Mouse (Mus musculus) embryonic facial prominence, embryonic 10.5 days (tissue): ENCODE data around the gene Recql. TPM values are rescaled to one million over a fixed set of nuclear protein-coding genes. Genes with fewer than 3 reads are reported as not detected.
A peak's percentile ranks its signal among the peaks of the same experiment; 100 is the strongest.

Experiments
- DNase-seq: peaks from one replicate; pipeline ENCODE4 v3.0.0-alpha.2; 2017; ENCODE audit warnings: low spot score
- H3K27ac ChIP-seq: fragments of 300-500 bp; sonication (generic); replicated peaks from 2 replicates; pipeline ENCODE4 v1.5.1; 2016; ENCODE audit warnings: mild to moderate bottlenecking
- H3K27me3 ChIP-seq: fragments of 300-500 bp; sonication (generic); replicated peaks from 2 replicates; pipeline ENCODE4 v1.6.1; 2016; ENCODE audit warnings: low read depth, mild to moderate bottlenecking; ENCODE audit not compliant: poor library complexity, severe bottlenecking
- H3K36me3 ChIP-seq: fragments of 300-500 bp; sonication (generic); replicated peaks from 2 replicates; pipeline ENCODE4 v1.6.1; 2016; ENCODE audit warnings: mild to moderate bottlenecking, moderate library complexity
- H3K4me1 ChIP-seq: fragments of 300-500 bp; sonication (generic); 2 replicates; pipeline ENCODE4 v1.6.1; 2016
- H3K4me3 ChIP-seq: fragments of 300-500 bp; sonication (generic); 2 replicates; pipeline ENCODE4 v1.5.1; 2016; ENCODE audit warnings: mild to moderate bottlenecking, moderate library complexity
- H3K9me3 ChIP-seq: fragments of 300-500 bp; sonication (generic); 2 replicates; pipeline ENCODE4 v1.6.1; 2016; ENCODE audit warnings: mild to moderate bottlenecking
- WGBS: fragments of 180-500 bp; shearing (Covaris S2); methylation state at CpG from one replicate; pipeline ENCODE4 v1.1.7; 2016; 5-methylcytosine and 5-hydroxymethylcytosine counted together
- polyA plus RNA-seq: library from polyadenylated mRNA; unstranded; fragments of >200 nt; fragmentation: Nextera tagmentation; extraction: Ambion mirVana; gene quantifications from 2 replicates; pipeline ENCODE4 v1.2.1, GENCODE M21; 2016

Recql gene
- polyA plus RNA-seq, 1 experiment from 2014 or later = 34.3 TPM

DNA sequence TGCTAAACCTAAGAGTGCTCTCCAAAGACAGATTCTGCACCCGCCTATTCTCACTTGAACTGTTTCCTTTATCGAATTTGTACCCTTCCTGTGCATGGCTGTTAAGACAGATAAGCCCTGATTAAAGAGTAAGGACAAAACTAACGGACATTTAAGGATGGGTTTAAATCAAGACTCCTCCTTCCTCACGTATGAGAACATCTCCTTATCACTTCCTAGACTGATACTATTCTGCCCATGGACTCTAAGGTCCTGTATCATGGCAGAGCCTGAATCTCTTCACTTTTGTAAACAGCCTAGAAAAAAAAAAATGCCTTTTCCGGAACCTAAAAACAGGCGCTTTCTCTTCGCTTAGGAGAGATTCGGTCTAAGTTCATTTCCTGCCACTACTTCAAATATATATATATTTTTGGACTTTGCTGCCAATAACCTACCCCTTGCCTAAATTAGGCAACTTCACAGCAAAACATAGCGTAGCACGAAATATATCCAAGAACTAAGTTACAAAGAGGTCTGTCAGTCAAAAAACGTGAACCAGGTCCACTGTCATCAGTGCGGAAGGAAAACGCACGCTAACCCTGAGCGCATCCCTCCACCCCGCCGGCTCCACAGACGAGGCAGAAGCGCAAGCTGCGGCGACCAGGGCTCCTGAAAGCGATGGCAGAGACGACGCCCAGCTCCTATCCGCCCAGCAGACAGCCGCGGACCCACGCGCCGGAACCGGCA is 439 bp downstream of the Recql start:
- no peaks in the 10 kb centered on the region for H3K27me3 ChIP-seq
- H3K9me3 ChIP-seq = no peaks in the 10 kb centered on the region
- WGBS = 6% methylated on average over 31 of the region's 31 CpGs
- no peak for DNase-seq
- peak overlapping the region; percentile 90 for H3K27ac ChIP-seq
- peaks cover 4% of the 10 kb centered on the region; the same call in 1 of the 2 replicates for H3K36me3 ChIP-seq
- H3K4me1 ChIP-seq = peaks cover 18% of the 10 kb centered on the region
- peak overlapping the region; percentile 99 for H3K4me3 ChIP-seq

DNA sequence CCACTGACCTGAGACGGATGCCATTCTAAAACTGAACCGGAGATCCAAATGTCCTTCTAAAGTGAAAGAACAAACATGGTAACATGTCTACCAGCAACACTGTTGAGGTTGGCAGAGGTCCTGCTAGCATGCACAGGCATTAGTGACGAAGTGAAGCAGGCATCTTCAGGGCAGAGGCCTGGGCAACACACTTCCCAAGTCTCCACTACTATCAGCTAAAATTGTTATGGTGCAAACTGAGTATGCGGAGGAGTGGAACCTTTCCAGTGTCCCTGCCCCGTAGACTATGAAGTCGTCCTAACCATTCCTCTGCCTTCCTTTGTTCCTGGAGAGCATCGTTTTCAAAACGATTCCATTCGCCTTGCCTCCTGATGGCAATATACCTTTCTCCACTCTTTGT is 2.4 kb downstream of the Recql start:
- no peak for DNase-seq
- H3K4me1 ChIP-seq = peaks cover 18% of the 10 kb centered on the region
- 93% methylated on average over 9 of the region's 9 CpGs for WGBS
- no peak overlapping the region for H3K4me3 ChIP-seq
- H3K9me3 ChIP-seq = no peaks in the 10 kb centered on the region
- H3K27ac ChIP-seq = no peak overlapping the region
- no peaks in the 10 kb centered on the region for H3K27me3 ChIP-seq
- no peaks in the 10 kb centered on the region for H3K36me3 ChIP-seq

DNA sequence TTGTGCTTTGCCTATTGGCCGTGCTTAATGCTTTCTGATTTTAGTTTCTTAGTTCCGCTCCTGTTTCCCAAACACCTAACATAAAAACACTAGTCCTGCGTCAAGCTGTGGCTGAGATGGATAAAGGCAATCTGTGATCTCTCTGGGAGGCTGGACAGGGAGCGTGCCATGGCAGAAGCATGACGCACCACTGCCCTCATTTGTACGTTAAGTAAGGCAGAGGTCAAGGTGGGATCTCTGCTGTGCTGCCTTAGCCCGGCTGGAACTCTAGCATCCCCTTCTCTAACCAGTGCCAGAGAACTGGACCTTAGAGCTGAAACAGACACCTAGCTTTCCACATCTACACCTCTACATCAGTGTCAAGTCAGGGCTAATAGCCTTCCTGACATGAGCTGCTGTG is 5.3 kb downstream of the Recql start:
- Histone ChIP-seq H3K27ac (no peak overlapping the region), H3K4me3 (no peak overlapping the region), H3K9me3 (no peaks in the 10 kb centered on the region), H3K4me1 (peaks cover 5% of the 10 kb centered on the region), H3K27me3 (no peaks in the 10 kb centered on the region), H3K36me3 (peaks cover 7% of the 10 kb centered on the region)
- 90% methylated on average over 7 of the region's 7 CpGs for WGBS
- DNase-seq = no peak

DNA sequence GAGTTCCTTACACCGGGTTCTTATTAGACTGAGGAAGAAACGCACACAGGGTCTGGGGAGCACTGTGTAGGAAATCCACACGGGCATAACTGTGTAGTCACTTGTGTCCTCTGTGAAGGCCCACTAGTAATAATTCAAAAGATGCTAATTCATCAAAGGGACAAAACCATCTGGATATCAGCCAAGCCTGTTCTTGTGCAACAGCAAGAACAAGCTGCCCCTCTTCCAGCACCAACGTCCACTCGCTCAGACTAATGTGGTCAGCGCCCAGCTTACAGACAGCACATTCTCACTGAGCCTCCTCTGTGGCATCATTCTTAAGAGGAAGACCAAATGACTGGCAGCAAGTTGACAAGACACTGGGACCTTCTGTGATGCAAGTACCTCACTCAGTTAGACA is 6.9 kb downstream of the Recql start:
- DNase-seq = no peak
- H3K9me3 ChIP-seq = no peaks in the 10 kb centered on the region
- no peak overlapping the region for H3K4me3 ChIP-seq
- no peak overlapping the region for H3K27ac ChIP-seq
- no peaks in the 10 kb centered on the region for H3K4me1 ChIP-seq
- WGBS = 94% methylated on average over 6 of the region's 6 CpGs
- H3K27me3 ChIP-seq = no peaks in the 10 kb centered on the region
- H3K36me3 ChIP-seq = peaks cover 24% of the 10 kb centered on the region

DNA sequence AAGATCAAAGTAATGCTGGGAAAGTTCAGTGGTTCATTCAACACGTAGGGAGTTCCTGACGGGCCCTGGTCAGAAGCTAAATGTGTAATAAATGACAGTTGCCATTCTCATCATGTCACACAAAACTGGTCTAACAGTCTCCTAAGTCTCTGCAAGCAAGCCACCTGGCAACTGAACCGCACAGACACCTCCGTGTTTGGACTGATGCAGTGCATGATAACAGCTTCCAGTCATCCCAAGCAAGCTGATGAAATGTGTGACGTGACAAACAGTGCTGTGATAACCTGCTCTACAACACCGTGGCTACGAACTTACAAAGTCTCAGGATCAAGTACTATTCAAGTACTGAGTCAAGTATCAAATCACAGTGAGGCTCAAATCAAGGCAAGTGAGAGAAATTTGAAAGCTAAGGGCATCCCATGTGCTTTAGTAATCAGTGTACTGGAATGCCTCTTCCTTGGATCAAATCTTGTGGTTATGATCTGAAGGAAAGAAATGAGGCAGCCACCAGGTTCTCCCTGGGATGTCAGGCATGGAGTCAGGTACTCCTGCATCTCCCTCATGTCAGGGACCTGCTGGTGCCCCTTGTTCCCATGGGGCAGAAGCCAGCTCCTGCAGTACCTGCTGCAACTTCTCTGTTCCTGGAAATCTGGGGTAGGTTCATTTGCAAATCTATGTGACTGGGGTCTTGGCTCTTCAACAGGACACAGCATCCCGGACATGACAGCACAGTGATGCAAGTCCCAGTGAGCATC is 8.1 kb downstream of the Recql start:
- no peak for DNase-seq
- WGBS = 91% methylated on average over 8 of the region's 8 CpGs

DNA sequence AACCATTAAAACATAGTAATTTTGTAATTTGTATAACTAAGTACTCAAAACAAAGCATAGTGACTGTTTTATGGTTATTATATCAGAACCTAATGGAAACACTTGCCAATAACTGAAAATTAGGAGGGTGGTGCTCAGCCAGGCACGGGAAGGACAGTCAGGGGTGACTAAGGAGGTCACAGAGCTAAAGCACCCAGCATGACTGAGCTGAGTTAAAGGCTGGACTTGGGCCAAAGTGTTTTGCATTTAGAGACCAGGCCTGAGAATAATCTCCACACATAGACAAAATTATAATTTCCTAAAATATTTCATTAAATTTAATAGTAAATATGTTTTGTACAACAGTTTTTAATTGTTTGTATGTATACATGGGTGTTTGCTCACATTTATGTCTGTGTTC is 9.8 kb downstream of the Recql start:
- Histone ChIP-seq H3K9me3 (no peaks in the 10 kb centered on the region), H3K27me3 (no peaks in the 10 kb centered on the region), H3K4me1 (no peaks in the 10 kb centered on the region), H3K36me3 (peaks cover 47% of the 10 kb centered on the region), H3K4me3 (no peak overlapping the region), H3K27ac (no peak overlapping the region)
- no peak for DNase-seq
- 81% methylated on average over 1 of the region's 1 CpGs for WGBS

More for the DNA sequence above, 8.1 kb downstream of the Recql start:
- Histone ChIP-seq H3K4me1 (no peaks in the 10 kb centered on the region), H3K27ac (no peak overlapping the region), H3K4me3 (no peak overlapping the region), H3K36me3 (peaks cover 35% of the 10 kb centered on the region), H3K9me3 (no peaks in the 10 kb centered on the region), H3K27me3 (no peaks in the 10 kb centered on the region)

DNA sequence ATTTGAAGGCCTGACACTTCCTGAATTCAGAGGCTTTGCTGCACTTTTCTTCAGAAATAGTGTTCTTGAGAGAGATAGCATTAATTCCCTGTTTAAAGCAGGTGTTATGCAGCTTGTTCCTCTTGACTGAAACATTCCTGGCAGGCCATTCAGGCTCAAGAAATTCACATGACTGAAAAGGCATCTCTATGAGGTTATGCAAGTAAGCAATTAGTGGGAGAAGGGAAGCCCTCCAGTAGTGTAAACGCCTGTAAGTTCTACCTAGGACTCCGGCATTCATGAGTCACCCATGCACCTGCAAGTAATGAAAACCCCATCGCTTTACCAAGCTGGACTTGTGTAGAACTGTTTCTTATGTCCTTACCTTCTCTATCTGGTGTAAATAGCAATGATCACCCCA is 17.3 kb downstream of the Recql start:
- H3K4me3 ChIP-seq = no peak overlapping the region
- H3K27ac ChIP-seq = no peak overlapping the region
- no peak for DNase-seq
- 92% methylated on average over 3 of the region's 3 CpGs for WGBS
- peaks cover 87% of the 10 kb centered on the region for H3K36me3 ChIP-seq
- no peaks in the 10 kb centered on the region for H3K4me1 ChIP-seq
- no peaks in the 10 kb centered on the region for H3K9me3 ChIP-seq
- H3K27me3 ChIP-seq = no peaks in the 10 kb centered on the region

DNA sequence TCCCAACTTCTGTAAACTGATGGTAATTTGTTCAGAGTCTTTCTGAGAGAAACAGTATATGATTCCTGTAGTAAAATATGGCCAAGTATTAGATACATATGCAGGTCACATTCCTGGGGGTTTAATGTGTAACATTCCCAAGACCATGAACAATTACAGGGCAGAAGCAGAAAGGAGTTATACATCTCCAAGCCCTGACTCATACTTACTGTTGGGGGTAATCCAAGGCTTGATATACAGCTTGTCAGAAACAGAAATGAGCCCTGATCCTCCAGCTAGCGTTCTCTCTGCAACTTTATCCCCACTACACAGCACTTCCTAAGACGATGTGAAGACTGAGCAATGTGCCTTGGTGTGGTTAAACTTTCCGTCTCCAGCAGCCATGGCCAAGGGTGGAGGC is 19.3 kb downstream of the Recql start:
- Histone ChIP-seq H3K4me1 (no peaks in the 10 kb centered on the region), H3K4me3 (no peak overlapping the region), H3K36me3 (peaks cover 89% of the 10 kb centered on the region), H3K27me3 (no peaks in the 10 kb centered on the region), H3K27ac (no peak overlapping the region), H3K9me3 (no peaks in the 10 kb centered on the region)
- DNase-seq = no peak
- 94% methylated on average over 3 of the region's 3 CpGs for WGBS

DNA sequence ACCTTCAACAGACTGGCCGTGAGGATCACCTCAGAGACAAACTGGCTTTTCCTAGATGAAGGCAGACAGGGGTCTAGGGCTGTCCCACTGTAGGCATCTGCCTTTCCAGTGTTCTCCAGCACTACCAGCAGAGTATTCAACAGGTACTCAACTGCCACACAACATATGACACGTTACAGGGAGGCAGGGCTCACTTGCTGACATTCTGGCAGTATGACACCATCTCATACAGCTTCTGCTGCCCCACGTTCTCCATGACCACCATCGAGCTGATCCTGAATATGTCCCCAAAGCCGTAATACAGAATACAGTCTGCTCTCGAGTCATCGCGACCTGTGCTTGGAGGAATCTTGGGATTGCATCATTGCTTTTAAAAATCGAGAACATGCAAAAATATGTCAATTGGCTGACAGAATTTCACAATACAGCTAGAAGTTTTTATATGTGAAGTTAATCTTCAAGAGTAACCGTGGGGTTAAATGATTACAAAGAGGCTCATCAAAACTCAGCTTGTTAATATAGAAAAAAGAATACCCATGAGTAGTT is 20.3 kb downstream of the Recql start:
- H3K9me3 ChIP-seq = no peaks in the 10 kb centered on the region
- 92% methylated on average over 10 of the region's 10 CpGs for WGBS
- H3K4me3 ChIP-seq = no peak overlapping the region
- no peaks in the 10 kb centered on the region for H3K4me1 ChIP-seq
- peaks cover 89% of the 10 kb centered on the region for H3K36me3 ChIP-seq
- no peak for DNase-seq
- H3K27me3 ChIP-seq = no peaks in the 10 kb centered on the region
- no peak overlapping the region for H3K27ac ChIP-seq

DNA sequence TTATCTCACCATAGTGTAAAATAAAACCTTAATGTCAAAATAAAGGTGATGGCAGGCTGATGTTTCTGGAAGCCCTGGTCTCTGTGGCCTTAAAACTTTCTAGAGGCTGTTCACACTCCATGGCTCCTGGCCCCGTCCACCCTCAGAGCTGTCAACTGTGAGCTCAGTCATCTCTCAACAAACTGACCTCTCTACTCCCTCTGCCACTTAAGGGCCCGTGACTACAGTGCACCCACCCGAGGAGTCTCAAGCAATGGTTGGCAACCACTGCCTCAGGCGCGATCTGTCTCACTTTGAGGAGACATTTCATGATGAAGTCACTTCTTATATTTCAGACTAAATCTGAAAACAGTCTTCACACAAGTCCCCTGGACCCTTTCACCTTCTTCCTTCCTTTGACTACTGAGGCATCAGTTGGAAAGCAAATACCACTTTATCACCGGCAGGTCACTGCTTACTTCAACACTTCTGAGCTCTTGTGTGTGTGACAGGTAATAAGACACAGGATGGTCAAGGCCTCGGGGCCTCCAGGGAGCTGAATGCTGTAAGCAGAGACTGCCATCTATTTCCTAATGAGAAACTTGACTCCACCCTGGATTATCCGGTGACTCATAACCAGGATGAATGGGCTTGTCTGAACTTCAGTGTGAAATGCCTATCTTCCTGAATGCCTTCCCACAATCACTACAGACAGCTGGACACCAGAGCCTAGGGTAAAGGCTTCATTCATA is 21.0 kb downstream of the Recql start:
- H3K9me3 ChIP-seq = no peaks in the 10 kb centered on the region
- peaks cover 93% of the 10 kb centered on the region for H3K36me3 ChIP-seq
- H3K27me3 ChIP-seq = no peaks in the 10 kb centered on the region
- 87% methylated on average over 8 of the region's 8 CpGs for WGBS
- H3K4me3 ChIP-seq = no peak overlapping the region
- H3K4me1 ChIP-seq = no peaks in the 10 kb centered on the region
- DNase-seq = no peak
- no peak overlapping the region for H3K27ac ChIP-seq

DNA sequence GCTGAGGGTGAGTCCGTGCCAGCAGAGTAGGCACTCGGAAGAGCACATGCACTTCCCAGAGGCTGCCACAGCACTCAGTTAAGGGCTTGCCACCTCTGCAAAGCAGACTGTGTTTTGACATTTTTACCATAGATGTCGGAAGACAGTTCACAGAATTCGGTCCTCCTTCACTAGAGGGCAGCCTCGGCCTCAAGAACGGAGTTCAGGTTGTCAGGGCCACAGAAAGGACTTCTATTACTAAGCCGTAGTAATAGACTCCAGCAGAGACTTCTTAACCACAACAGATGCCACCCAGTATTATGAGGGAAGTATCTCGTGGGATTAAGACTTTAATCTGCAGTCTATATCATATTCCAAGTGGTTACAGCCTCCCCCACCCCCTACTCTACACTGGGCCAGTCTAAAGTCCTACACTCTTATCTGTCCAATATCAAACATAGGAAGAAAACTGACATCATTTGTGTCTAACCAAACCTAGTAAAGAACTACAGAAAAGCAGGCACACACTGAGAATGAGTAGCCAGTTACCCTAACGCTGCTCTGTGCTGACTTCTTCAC is 23.8 kb downstream of the Recql start:
- no peak overlapping the region for H3K27ac ChIP-seq
- no peak overlapping the region for H3K4me3 ChIP-seq
- WGBS = 74% methylated on average over 9 of the region's 9 CpGs
- H3K27me3 ChIP-seq = no peaks in the 10 kb centered on the region
- no peaks in the 10 kb centered on the region for H3K4me1 ChIP-seq
- no peak for DNase-seq
- H3K9me3 ChIP-seq = no peaks in the 10 kb centered on the region
- H3K36me3 ChIP-seq = peaks cover 96% of the 10 kb centered on the region

DNA sequence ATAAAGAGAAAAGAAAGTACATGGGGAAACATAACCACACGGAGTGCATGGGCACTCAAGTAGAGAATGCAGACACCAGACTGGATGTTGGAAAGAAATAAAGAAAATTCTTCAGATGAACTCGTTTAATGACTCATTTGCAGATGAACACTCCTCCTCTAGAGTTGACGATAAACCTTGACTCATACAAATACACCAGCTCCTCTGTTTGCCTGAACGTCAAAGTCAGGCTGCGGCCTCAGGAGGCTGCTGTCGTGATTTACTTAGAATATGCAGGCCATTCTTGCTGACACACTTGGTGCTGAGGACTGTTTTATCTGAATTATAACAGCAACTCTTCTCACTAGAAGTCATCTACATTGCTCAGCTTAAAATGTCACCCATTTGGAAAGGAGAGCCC is 24.9 kb downstream of the Recql start:
- 93% methylated on average over 6 of the region's 6 CpGs for WGBS
- Histone ChIP-seq H3K27ac (no peak overlapping the region), H3K4me1 (no peaks in the 10 kb centered on the region), H3K4me3 (no peak overlapping the region), H3K36me3 (peaks cover 95% of the 10 kb centered on the region), H3K27me3 (no peaks in the 10 kb centered on the region), H3K9me3 (no peaks in the 10 kb centered on the region)
- no peak for DNase-seq
